Mouse (Mus musculus) heart, embryonic 11.5 days (tissue): ENCODE results near the gene Cav2. TPM values are rescaled to one million over a fixed set of nuclear protein-coding genes. Genes with fewer than 3 reads are reported as not detected.

Source experiments
- ATAC-seq: fragments of 200-750 bp; cut with Nextera tagmentation; replicated peaks from 2 replicates; pipeline ENCODE4 v1.8.0; 2017; ENCODE audit warnings: moderate library complexity; ENCODE audit not compliant: insufficient number of reproducible peaks, low FRiP score, low TSS enrichment
- H3K27ac ChIP-seq: fragments of 300-500 bp; sonication (generic); 2 replicates; pipeline ENCODE4 v1.5.1; 2014; ENCODE audit warnings: mild to moderate bottlenecking, low read depth, low read length
- H3K27me3 ChIP-seq: fragments of 300-500 bp; sonication (generic); 2 replicates; pipeline ENCODE4 v1.6.1; 2014; ENCODE audit warnings: mild to moderate bottlenecking, low read length, mixed read lengths; ENCODE audit not compliant: control insufficient read depth, insufficient read depth
- H3K36me3 ChIP-seq: fragments of 300-500 bp; sonication (generic); 2 replicates; pipeline ENCODE4 v1.6.1; 2014; ENCODE audit warnings: mild to moderate bottlenecking, low read length, moderate library complexity, mixed read lengths; ENCODE audit not compliant: control insufficient read depth, insufficient read depth
- H3K4me1 ChIP-seq: fragments of 300-500 bp; sonication (generic); 2 replicates; pipeline ENCODE4 v1.6.1; 2014; ENCODE audit warnings: low read length; ENCODE audit not compliant: control insufficient read depth, insufficient read depth
- H3K4me2 ChIP-seq: fragments of 300-500 bp; sonication (generic); 2 replicates; pipeline ENCODE4 v1.6.1; 2014; ENCODE audit warnings: mild to moderate bottlenecking, moderate library complexity
- H3K4me3 ChIP-seq: fragments of 300-500 bp; sonication (generic); 2 replicates; pipeline ENCODE4 v1.5.1; 2014; ENCODE audit warnings: low read depth, low read length
- H3K9ac ChIP-seq: fragments of 300-500 bp; sonication (generic); 2 replicates; pipeline ENCODE4 v1.6.1; 2014; ENCODE audit warnings: mild to moderate bottlenecking, low read depth, low read length, moderate library complexity
- H3K9me3 ChIP-seq: fragments of 300-500 bp; sonication (generic); replicated peaks from 2 replicates; pipeline ENCODE4 v1.6.1; 2016; ENCODE audit warnings: low read length; ENCODE audit not compliant: control insufficient read depth
- WGBS: fragments of 180-500 bp; shearing (Covaris S2); extraction: QIAGEN DNeasy Blood & Tissue Kit; methylation state at CpG from one replicate; pipeline ENCODE4 v1.1.7; 2014; ENCODE audit not compliant: insufficient replicate concordance; 5-methylcytosine and 5-hydroxymethylcytosine counted together
- polyA plus RNA-seq: library from polyadenylated mRNA; unstranded; fragments of >200 nt; fragmentation: Nextera tagmentation; extraction: Ambion mirVana; gene quantifications from 2 replicates; pipeline ENCODE4 v1.2.1, GENCODE M21; 2014

The Cav2 gene
- polyA plus RNA-seq, 1 experiment from 2014 or later: 13.7 TPM

DNA sequence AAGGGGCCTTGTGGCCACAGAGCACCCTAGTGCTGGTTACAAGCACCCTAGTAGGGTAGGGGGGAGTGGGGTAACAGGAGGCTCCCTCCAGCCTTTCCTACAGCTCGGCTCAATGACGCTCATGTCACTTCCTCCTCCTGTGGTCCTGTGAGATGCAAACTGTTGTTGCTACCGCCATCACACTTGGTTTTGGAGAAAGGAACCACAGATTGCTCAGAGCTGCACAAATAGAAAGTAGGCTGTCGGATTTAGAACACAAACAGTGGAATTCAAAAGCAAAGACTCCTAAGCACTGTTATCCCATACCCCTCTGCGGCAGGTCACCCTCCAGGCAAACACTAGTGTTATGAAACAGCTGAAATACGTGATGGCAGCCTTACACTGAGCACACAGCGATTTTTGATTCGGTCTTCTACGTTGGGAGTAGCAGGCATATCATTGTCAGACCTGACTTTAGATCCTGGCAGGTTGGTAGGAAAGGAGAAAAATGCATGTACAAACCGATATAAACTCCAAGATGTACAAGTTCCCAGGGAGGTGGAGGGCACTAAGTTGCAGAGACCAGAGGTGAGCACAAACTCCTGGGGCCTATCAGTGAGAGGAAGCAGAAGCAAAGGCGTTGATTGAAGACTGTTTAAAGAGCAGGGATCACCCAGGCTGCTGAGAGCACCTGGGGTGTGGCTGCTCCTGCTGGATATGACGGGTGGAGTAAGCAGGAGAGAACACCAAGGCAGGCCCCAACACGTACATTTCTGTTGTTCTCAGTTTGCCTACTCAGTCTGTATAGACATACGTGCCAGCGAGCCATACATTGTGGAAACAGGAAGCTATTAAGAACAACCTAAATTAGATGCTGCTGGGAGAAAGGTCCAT, 35.5 kb downstream of the Cav2 start:
- H3K9me3 ChIP-seq: no peaks in the 10 kb centered on the region
- H3K27me3 ChIP-seq: no peaks in the 10 kb centered on the region
- H3K4me3 ChIP-seq: no peak overlapping the region
- ATAC-seq: no peak
- no peak overlapping the region for H3K27ac ChIP-seq
- peaks cover 12% of the 10 kb centered on the region for H3K4me1 ChIP-seq
- no peak overlapping the region for H3K4me2 ChIP-seq
- WGBS: 53% methylated on average over 15 of the region's 15 CpGs
- no peaks in the 10 kb centered on the region for H3K36me3 ChIP-seq
- no peak overlapping the region for H3K9ac ChIP-seq

DNA sequence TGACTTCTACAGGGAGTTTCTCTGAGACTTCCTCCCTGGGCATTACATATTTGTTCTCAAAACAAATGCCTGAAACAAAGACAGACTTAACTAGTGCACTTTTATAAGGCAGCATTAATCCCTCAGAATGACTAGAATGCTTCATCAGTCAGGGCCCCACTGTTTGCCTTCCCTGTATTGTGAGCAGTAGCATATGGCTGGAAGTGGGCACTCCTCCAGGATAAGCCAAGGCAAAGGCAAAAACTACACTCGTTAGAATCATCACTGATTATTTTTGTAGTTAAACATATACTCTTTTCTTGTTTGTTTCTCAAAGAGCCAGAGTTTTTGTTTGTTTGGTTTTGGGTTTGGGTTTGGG, 36.2 kb downstream of the Cav2 start:
- Histone ChIP-seq H3K9me3 (no peaks in the 10 kb centered on the region), H3K4me3 (no peak overlapping the region), H3K9ac (no peak overlapping the region), H3K4me1 (peaks cover 12% of the 10 kb centered on the region), H3K27me3 (no peaks in the 10 kb centered on the region), H3K4me2 (no peak overlapping the region), H3K27ac (no peak overlapping the region), H3K36me3 (no peaks in the 10 kb centered on the region)
- ATAC-seq: no peak
- WGBS: 17% methylated on average over 1 of the region's 1 CpGs

DNA sequence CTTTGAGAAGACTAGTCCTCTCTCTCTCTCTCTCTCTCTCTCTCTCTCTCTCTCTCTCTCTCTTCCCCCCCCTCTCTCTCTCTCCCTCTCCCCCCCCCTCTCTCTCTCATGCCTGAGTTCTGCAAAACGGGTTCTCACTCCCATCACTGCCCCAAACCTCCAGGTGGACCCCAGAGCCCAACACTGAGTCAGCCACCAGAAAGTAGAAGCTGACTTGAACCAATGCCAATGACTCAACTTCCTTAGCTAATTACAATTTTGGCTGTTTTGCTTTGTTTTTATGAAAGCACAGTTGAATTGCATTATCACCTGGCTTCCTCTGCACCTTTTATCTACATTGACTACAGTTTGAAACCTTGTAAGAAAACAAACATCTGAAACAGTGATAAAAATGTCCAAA, 37.0 kb downstream of the Cav2 start:
- WGBS: 42% methylated on average over 1 of the region's 1 CpGs
- H3K9me3 ChIP-seq: no peaks in the 10 kb centered on the region
- no peak overlapping the region for H3K27ac ChIP-seq
- H3K4me1 ChIP-seq: peaks cover 12% of the 10 kb centered on the region
- H3K27me3 ChIP-seq: no peaks in the 10 kb centered on the region
- no peak for ATAC-seq
- H3K36me3 ChIP-seq: no peaks in the 10 kb centered on the region
- no peak overlapping the region for H3K4me3 ChIP-seq
- no peak overlapping the region for H3K9ac ChIP-seq
- H3K4me2 ChIP-seq: no peak overlapping the region

DNA sequence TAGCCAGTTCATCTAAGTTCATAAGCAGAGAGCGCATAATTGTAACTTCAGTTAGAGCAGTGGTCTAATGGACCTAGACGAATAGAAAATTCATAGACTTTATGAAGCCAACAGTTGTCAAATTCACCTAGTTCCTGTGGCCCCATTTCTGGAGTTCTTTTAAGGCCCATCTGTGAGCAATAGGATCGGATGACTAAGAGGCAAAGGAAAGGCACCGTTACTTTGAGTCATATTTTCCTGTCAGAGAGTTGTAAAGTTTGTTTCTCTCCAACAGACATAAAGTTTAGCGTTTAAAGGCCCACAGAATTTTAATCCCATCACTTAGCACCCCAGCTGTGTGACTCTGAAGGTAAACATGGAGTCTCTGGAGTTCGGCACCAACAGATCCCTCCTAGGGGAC, 41.0 kb downstream of the Cav2 start:
- 70% methylated on average over 6 of the region's 6 CpGs for WGBS
- H3K36me3 ChIP-seq: no peaks in the 10 kb centered on the region
- ATAC-seq: no peak
- no peak overlapping the region for H3K4me2 ChIP-seq
- no peak overlapping the region for H3K4me3 ChIP-seq
- no peak overlapping the region for H3K9ac ChIP-seq
- no peak overlapping the region for H3K27ac ChIP-seq
- H3K9me3 ChIP-seq: no peaks in the 10 kb centered on the region
- no peaks in the 10 kb centered on the region for H3K27me3 ChIP-seq
- H3K4me1 ChIP-seq: peaks cover 8% of the 10 kb centered on the region; the same call in 1 of the 2 replicates

DNA sequence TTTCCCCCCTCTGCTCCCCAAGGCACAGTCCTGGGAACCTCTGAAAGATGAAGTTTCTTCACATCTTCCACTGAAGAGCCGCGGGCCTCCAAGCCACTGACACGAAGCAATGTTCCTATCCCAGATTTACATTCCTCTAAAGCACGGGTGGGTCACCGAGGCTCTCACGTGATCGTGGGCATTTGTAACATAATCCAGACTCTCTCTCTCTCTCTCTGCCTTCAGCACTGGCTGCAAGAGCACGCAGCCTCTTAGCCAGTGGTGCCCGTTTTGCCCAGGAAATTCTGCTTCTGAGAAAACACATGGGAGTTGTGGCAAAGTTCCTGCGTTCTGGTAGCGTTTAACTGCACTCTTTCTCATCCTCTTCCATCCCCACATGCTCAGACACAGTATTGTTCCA, 46.2 kb downstream of the Cav2 start:
- Histone ChIP-seq H3K27me3 (no peaks in the 10 kb centered on the region), H3K9me3 (no peaks in the 10 kb centered on the region), H3K27ac (no peak overlapping the region), H3K4me3 (no peak overlapping the region), H3K4me1 (0 out of 2 replicates have a peak, but pooled peaks cover 5% of the 10 kb centered on the region), H3K9ac (no peak overlapping the region), H3K36me3 (no peaks in the 10 kb centered on the region), H3K4me2 (peak overlapping the region; percentile 48)
- 34% methylated on average over 11 of the region's 11 CpGs for WGBS
- ATAC-seq: no peak

DNA sequence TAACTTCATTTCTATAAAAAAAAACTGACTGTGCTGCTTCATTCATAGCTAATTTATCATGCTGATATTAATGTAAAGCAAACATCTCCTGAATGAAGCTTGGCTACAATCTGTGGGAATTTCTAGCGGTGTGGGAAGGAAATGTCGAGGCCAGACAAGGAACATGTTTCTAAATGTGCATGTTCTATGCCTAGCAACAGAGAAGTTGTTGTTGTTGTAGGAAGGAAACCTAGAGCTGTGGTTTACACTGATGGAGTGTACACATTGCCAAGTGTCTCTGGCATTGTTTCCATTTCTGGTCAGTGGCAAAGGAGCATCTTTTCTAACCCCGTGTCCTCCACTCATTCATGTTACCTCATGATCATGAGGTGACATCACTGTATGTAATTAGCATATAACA, 48.8 kb downstream of the Cav2 start:
- 79% methylated on average over 3 of the region's 3 CpGs for WGBS
- no peak overlapping the region for H3K4me2 ChIP-seq
- no peak overlapping the region for H3K27ac ChIP-seq
- no peaks in the 10 kb centered on the region for H3K27me3 ChIP-seq
- H3K4me1 ChIP-seq: 0 out of 2 replicates have a peak, but pooled peaks cover 5% of the 10 kb centered on the region
- H3K9me3 ChIP-seq: no peaks in the 10 kb centered on the region
- no peaks in the 10 kb centered on the region for H3K36me3 ChIP-seq
- no peak overlapping the region for H3K9ac ChIP-seq
- no peak overlapping the region for H3K4me3 ChIP-seq
- ATAC-seq: no peak

DNA sequence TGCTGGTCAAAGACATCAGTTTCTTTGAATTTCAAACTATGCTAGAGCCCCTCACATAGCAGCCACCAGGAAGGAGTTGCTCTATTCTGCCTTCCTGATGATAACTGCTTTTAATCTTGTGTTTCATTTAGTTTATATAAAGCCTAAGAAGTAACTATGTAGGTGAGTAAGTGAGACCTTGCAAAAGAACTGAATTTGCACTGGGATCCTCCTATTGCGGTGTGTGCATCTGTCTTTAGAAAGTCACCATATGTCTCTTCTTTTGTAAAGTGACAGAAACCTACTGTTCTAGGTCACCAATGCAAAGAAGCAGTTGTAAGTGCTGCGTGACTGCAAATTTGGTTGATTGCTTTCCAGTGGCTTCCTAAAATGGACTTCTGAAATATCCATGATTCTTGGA, 56.7 kb downstream of the Cav2 start:
- H3K4me3 ChIP-seq: no peak overlapping the region
- H3K9ac ChIP-seq: no peak overlapping the region
- H3K36me3 ChIP-seq: no peaks in the 10 kb centered on the region
- no peaks in the 10 kb centered on the region for H3K4me1 ChIP-seq
- no peak overlapping the region for H3K27ac ChIP-seq
- WGBS: 84% methylated on average over 2 of the region's 2 CpGs
- H3K9me3 ChIP-seq: no peaks in the 10 kb centered on the region
- no peak overlapping the region for H3K4me2 ChIP-seq
- no peak for ATAC-seq
- no peaks in the 10 kb centered on the region for H3K27me3 ChIP-seq
